Mouse (Mus musculus) natural killer cell, adult 2 months (primary cell): ENCODE measurements around the gene Ano10.

Experiments used
- DNase-seq, 2 experiments: peaks; one replicate each; pipeline ENCODE4 v3.0.0; 2022; ENCODE audit warnings: low spot score in 2 of 2

The Ano10 gene

DNA sequence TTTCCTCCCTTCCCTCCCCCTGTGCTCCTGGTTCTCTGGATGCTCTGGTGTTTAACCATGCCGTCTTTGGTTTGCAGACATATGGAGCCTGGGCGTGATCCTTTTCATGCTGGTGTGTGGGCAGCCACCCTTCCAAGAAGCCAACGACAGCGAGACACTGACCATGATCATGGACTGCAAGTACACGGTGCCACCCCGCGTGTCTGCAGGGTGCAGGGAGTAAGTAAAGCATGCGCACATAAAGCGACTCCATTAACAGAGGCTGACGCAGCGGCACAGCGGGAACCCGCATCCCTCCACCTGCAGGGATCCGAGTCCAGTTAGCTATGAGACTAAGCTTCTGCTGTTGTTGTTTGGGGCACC is 137.2 kb downstream of the Ano10 start:
- DNase-seq = no peak

GRCm38 (mm10) chr9:122156389-122157078 is 137.7 kb downstream of the Ano10 start:
- no peak for DNase-seq

- DNase-seq = no peak
Measured at GRCm38 (mm10) chr9:122155193-122155592, 139.0 kb downstream of the Ano10 start.

GRCm38 (mm10) chr9:122153436-122153835 is 140.8 kb downstream of the Ano10 start:
- DNase-seq = no peak

DNA sequence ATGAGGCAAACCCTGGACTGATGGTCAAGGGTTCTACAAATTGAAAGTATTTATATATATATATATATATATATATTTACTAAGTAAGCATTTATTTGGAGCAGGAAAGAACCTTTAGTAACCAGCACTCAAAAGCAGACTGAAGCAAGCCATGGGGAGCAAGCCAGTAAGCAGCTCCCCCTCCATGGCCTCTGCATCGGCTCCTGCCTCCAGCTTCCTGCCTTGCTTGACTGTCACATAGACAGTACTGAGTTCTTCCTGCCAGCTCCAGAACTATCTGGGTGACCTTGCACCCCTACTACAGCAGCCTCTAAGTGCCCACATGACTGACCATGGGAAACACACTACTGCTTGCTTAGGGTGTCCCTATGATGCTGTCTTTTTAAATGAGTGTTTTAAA is 141.7 kb downstream of the Ano10 start:
- DNase-seq = no peak

DNA sequence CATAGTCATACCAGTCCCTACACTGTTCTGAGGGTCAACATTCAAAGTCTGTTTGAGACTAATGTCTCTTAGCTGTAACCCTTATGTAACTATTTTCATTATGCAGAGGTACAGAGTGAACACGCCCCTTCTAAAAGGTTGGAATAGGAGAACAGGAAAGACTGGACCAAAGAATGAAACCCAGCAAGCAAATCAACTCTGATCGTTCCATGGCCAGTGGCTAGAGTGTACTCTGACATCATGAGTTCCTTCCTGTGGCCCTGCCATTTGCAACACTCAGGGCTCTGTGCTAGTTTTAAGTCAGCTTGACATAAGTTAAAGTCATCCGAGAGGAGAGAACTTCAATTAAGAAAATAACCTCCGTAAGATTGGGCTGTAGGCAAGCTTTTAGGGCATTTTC is 142.2 kb downstream of the Ano10 start:
- DNase-seq = no peak

GRCm38 (mm10) chr9:122149997-122150826 is 144.0 kb downstream of the Ano10 start:
- peak; percentile 55 to 63 for DNase-seq

DNA sequence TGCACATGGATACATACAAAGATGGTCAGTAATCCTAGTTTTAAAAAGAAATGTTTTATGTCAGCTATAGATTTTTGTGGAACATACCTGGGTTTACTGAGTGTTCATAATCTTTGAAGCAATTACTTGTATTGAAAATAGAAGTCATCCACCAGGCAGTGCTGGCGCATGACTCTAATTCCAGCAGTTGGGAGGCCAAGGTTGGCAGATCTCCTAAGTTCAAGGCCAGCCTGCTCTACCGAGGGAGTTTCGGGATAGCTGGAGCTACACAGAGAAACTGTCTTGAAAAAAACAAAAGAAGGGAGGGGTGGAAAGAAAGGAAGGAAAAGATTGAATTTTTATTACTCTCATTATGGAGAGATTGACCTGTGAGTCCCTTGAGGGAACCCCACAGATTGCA is 145.9 kb downstream of the Ano10 start:
- DNase-seq = no peak

DNA sequence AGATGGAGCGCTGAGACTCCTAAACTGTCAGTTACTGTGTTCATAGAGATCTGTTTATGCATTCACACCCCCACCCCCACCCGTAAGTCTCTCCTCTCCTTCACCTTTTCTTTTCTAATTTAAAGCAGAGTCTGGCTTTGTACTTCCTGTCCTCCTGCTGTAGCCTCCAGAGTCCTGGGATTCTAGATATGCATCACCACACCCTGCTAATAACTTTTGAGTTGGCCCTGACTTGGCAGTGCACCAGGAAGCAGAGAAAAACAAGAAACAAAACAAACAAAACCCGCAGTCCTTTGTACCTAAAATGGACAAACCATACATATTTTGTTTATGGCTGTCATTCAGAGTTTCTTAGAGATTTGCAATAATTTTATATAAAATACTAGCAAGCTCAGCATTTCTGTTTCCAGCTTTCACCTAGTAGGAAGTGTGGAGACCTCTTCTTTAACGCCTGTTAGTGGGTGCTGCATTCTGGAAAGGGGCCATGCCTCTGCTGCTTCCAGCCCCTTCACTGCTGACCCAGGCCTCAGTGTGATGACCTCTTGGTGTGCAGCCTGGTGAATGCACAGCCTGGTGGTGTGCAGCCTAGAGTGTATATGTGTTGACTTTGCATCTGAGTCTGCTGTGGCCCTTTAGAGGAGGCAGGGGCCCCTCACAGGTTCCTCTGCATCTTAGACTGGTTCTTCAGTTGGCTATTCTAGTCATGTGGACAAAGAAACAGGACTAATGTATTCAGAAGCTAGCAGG is 147.9 kb downstream of the Ano10 start:
- no peak for DNase-seq

DNA sequence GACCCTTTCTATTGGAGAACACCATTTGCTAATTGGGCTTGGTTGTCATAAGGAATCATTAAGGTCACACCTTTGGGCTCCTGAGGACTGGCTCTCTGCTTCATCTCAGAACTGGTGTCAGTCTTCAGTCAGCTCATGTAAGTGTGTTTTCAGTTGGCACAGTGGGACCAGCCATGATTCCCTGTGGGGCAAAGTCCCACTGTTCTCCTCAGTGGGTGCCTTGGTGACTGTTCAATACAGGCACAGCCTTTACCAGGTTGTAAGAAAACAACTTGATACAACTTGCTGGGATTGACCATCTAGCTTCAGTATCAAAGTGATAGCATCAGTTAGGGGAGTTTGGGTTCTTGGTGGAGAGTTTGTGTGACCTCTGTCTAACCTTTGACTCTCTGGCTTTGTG is 148.5 kb downstream of the Ano10 start:
- DNase-seq = no peak

GRCm38 (mm10) chr9:122144776-122145175 is 149.4 kb downstream of the Ano10 start:
- no peak for DNase-seq

GRCm38 (mm10) chr9:122143219-122143618 is 151.0 kb downstream of the Ano10 start:
- no peak for DNase-seq

- no peak for DNase-seq
Measured at GRCm38 (mm10) chr9:122139236-122139635, 155.0 kb downstream of the Ano10 start.

DNA sequence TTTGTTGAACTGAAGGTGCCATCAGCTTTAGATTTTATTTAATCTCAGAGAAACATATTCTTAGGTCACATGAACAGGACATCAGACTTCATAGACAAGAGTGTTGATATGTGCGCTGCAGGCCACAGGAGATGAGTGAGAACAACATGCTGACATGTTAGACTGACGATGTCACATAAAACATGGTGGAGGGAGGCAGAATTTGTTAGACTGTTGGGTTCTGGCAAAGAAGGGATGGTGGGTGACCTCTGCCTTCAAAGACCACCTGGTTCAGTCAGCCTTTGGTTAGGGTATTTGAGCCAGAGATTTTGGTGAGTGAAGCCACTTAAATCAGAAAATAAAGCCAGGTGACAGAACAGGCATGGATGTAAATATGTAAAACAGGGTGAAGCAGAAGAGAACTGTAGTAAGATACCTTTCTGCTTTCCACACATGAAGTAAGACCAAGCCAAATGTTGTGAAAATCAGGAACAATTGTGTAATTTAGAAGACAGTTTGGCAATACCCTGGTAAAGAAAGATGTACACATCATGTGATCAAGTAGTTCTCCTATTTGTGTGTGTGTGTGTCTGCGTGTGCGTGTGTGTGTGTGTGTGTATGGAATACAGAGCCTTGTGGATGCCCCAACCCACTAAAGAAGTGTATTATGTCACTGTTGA is 155.7 kb downstream of the Ano10 start:
- DNase-seq = no peak

DNA sequence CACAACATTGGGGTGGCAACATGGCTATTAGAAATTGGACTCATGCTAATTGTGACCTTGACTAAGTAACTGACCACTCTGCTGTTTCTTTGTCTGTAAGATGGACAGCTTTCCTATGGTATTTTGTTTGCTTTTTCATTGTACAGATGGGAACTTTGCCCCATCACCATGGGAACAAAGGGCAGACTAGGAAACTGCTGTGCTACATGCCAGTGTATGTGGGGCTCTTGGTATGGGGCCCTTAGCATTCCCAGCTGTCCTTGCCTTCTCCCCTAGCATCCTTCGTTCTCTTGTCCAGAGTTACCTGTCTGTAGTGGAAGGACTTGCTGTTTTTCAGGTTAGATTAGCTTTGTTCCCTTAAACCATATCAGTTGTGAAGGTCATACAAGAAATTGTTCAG is 156.3 kb downstream of the Ano10 start:
- no peak for DNase-seq

GRCm38 (mm10) chr9:122135885-122136170 is 158.4 kb downstream of the Ano10 start:
- DNase-seq = no peak

- no peak for DNase-seq
Measured at GRCm38 (mm10) chr9:122135095-122135884, 158.9 kb downstream of the Ano10 start.

GRCm38 (mm10) chr9:122132145-122132544 is 162.1 kb downstream of the Ano10 start:
- no peak for DNase-seq

DNA sequence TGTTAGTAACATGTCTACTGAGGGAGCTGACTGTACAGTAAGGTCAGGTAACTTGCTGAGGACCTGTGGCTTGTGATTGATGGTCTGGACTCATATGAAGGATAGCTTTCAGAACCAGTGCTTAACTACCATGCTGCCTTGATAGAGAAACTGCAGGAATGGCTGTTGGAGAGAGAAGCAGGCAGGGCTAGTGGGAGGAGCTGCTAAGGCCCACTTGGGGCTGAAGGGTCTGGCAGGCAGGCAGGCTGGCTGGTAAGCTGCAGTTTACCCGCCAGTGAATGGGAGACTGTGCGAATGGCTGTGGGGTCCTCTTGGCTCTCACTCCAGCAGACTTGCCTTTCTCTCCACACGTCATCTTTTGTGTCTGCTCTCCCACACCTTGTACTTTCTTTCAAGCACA is 163.6 kb downstream of the Ano10 start:
- DNase-seq = no peak

DNA sequence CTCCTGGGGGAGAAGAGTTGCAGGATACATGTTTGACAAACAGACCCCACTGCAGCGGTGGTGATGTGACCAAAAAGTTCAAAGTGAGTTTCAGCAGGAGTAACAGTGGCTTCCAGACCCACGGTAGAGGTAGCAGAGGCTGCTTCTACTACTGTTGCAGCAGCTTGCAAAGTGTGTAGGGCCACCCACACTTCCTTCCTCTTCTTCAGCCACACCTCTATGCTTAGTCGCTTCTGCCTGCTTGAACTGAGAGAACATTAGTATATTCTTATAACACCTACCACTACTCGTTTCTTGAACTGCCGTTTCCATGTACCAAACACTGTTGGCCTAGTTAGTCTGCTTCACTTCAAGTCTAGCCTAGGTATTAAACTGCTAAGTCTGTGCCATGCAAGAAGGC is 165.5 kb downstream of the Ano10 start:
- peak; percentile 43 for DNase-seq

DNA sequence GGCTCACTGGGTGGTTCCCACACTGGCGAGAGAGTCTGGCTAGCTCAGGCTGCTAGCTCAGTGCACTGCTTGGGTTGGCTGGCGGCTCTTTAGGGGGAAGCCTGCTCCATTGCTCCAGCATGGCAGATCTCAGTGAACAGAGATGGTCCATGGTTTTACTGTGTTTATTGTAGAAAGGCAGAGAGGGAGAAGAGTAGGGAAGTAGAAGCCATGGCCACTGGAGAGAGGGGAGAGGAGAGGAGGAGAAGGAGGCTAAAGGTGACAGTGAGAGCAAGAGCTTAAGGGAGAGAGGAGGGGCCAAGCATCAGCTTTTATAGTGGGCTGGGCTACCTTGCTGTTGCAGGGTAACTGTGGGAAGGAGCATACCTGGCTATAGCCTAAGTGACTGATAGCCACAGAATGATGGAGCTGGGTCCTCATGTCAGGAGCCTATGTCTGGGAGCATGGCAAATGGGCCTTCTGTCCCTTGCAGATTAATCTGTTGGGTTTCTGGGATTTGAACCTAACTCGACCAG is 166.9 kb downstream of the Ano10 start:
- no peak for DNase-seq
